Mouse (Mus musculus) kidney, postnatal 0 days (tissue): ENCODE measurements around the gene Itch. TPM values are rescaled to one million over a fixed set of nuclear protein-coding genes. Genes with fewer than 3 reads are reported as not detected.
A peak's percentile ranks its signal among the peaks of the same experiment; 100 is the strongest.
"Not testable (repeated sequence)": the region's sequence is repeated elsewhere in the genome, so short reads cannot be mapped to it uniquely, and the experiment has no call there.

Experiments
- ATAC-seq: fragments of 200-750 bp; cut with Nextera tagmentation; replicated peaks from 2 replicates; pipeline ENCODE4 v1.8.0; 2017; ENCODE audit warnings: low read depth, moderate number of reproducible peaks, moderate TSS enrichment, moderate library complexity; ENCODE audit not compliant: low FRiP score
- DNase-seq: peaks from one replicate; pipeline ENCODE4 v3.0.0-alpha.2; 2016; ENCODE audit warnings: low spot score
- H3K27ac ChIP-seq: fragments of 300-500 bp; sonication (generic); 2 replicates; pipeline ENCODE4 v1.5.1; 2014; ENCODE audit warnings: mild to moderate bottlenecking
- H3K27me3 ChIP-seq: fragments of 300-500 bp; sonication (generic); 2 replicates; pipeline ENCODE4 v1.6.1; 2014; ENCODE audit warnings: low read length, mixed read lengths; ENCODE audit not compliant: insufficient read depth
- H3K36me3 ChIP-seq: fragments of 300-500 bp; sonication (generic); 2 replicates; pipeline ENCODE4 v1.6.1; 2014; ENCODE audit warnings: low read length, mixed read lengths; ENCODE audit not compliant: insufficient read depth
- H3K4me1 ChIP-seq: fragments of 300-500 bp; sonication (generic); replicated peaks from 2 replicates; pipeline ENCODE4 v1.6.1; 2014; ENCODE audit warnings: antibody characterized with exemption, low read length, mixed read lengths; ENCODE audit not compliant: insufficient read depth
- H3K4me2 ChIP-seq: fragments of 300-500 bp; sonication (generic); 2 replicates; pipeline ENCODE4 v1.6.1; 2014; ENCODE audit warnings: mild to moderate bottlenecking, low read length, moderate library complexity, mixed read lengths
- H3K4me3 ChIP-seq: fragments of 300-500 bp; sonication (generic); replicated peaks from 2 replicates; pipeline ENCODE4 v1.5.1; 2014; ENCODE audit warnings: low read depth, low read length
- H3K9ac ChIP-seq: fragments of 300-500 bp; sonication (generic); 2 replicates; pipeline ENCODE4 v1.6.1; 2014; ENCODE audit warnings: low read depth, low read length
- H3K9me3 ChIP-seq: fragments of 300-500 bp; sonication (generic); replicated peaks from 2 replicates; pipeline ENCODE4 v1.6.1; 2016; ENCODE audit warnings: low read length, inconsistent platforms, mixed read lengths
- CTCF ChIP-seq: IDR thresholded peaks from 2 replicates; pipeline ENCODE4 v1.5.1; 2016; ENCODE audit warnings: antibody characterized with exemption, low read depth, mild to moderate bottlenecking, moderate library complexity
- WGBS: fragments of 180-500 bp; shearing (Covaris S2); extraction: QIAGEN DNeasy Blood & Tissue Kit; methylation state at CpG from one replicate; pipeline ENCODE4 v1.1.7; 2014; 5-methylcytosine and 5-hydroxymethylcytosine counted together
- polyA plus RNA-seq: library from polyadenylated mRNA; unstranded; fragments of >200 nt; fragmentation: Nextera tagmentation; extraction: Ambion mirVana; gene quantifications from 2 replicates; pipeline ENCODE4 v1.2.1, GENCODE M21; 2015

Itch gene
- polyA plus RNA-seq, 1 experiment from 2014 or later: 28.6 TPM

GRCm38 (mm10) chr2:155103607-155104006 is 29.7 kb upstream of the Itch start:
- Histone ChIP-seq H3K9me3 (no peaks in the 10 kb centered on the region), H3K4me1 (no peaks in the 10 kb centered on the region), H3K9ac (no peak overlapping the region), H3K27me3 (no peaks in the 10 kb centered on the region), H3K27ac (no peak overlapping the region), H3K36me3 (no peaks in the 10 kb centered on the region), H3K4me3 (no peak overlapping the region), H3K4me2 (no peak overlapping the region)
- ATAC-seq (no peak), DNase-seq (no peak)
- TF ChIP-seq CTCF: no peak
- 84% methylated on average over 6 of the region's 6 CpGs for WGBS

GRCm38 (mm10) chr2:155107276-155107675 is 26.0 kb upstream of the Itch start:
- not testable (repeated sequence) for ATAC-seq, H3K9me3 ChIP-seq, H3K9ac ChIP-seq, H3K4me2 ChIP-seq, H3K27ac ChIP-seq, H3K36me3 ChIP-seq, H3K4me1 ChIP-seq, DNase-seq, H3K4me3 ChIP-seq, H3K27me3 ChIP-seq
- WGBS: 87% methylated on average over 9 of the region's 9 CpGs

- no peaks in the 10 kb centered on the region for H3K36me3 ChIP-seq
- 54% methylated on average over 7 of the region's 7 CpGs for WGBS
- no peaks in the 10 kb centered on the region for H3K9me3 ChIP-seq
- no peak overlapping the region for H3K4me2 ChIP-seq
- no peak overlapping the region for H3K27ac ChIP-seq
- H3K4me3 ChIP-seq: no peak overlapping the region
- H3K9ac ChIP-seq: no peak overlapping the region
- ATAC-seq: no peak
- H3K27me3 ChIP-seq: no peaks in the 10 kb centered on the region
- no peaks in the 10 kb centered on the region for H3K4me1 ChIP-seq
- no peak for DNase-seq
- no peak for TF ChIP-seq CTCF
Observed at GRCm38 (mm10) chr2:155115216-155115830, 18.0 kb upstream of the Itch start.

GRCm38 (mm10) chr2:155133977-155134860 is 910 bp downstream of the Itch start:
- Histone ChIP-seq H3K9me3 (no peaks in the 10 kb centered on the region), H3K4me2 (peak overlapping the region; percentile 74), H3K36me3 (peaks cover 9% of the 10 kb centered on the region; the same call in 1 of the 2 replicates), H3K4me3 (peak overlapping the region; percentile 95), H3K9ac (peak overlapping the region; percentile 97), H3K27ac (peak overlapping the region; percentile 90), H3K4me1 (peaks cover 8% of the 10 kb centered on the region), H3K27me3 (no peaks in the 10 kb centered on the region)
- DNase-seq (peak; percentile 48), ATAC-seq (peak; percentile 33)
- no peak for TF ChIP-seq CTCF
- under 1% methylated on average over 16 of the region's 18 CpGs for WGBS

- H3K27me3 ChIP-seq: no peaks in the 10 kb centered on the region
- no peak overlapping the region for H3K9ac ChIP-seq
- H3K9me3 ChIP-seq: no peaks in the 10 kb centered on the region
- H3K27ac ChIP-seq: no peak overlapping the region
- TF ChIP-seq CTCF: no peak
- peak; percentile 19 for DNase-seq
- peaks cover 12% of the 10 kb centered on the region; the same call in 1 of the 2 replicates for H3K36me3 ChIP-seq
- 47% methylated on average over 4 of the region's 4 CpGs for WGBS
- peaks cover 8% of the 10 kb centered on the region for H3K4me1 ChIP-seq
- H3K4me3 ChIP-seq: no peak overlapping the region; the same call in 1 of the 2 replicates
- ATAC-seq: no peak
- H3K4me2 ChIP-seq: peak overlapping the region; percentile 74
Observed at GRCm38 (mm10) chr2:155135092-155135491, 1.8 kb downstream of the Itch start.

- H3K27ac ChIP-seq: no peak overlapping the region
- H3K27me3 ChIP-seq: no peaks in the 10 kb centered on the region
- ATAC-seq: no peak
- no peak overlapping the region for H3K9ac ChIP-seq
- 61% methylated on average over 1 of the region's 1 CpGs for WGBS
- no peak overlapping the region; the same call in 1 of the 2 replicates for H3K4me3 ChIP-seq
- peaks cover 13% of the 10 kb centered on the region; the same call in 1 of the 2 replicates for H3K36me3 ChIP-seq
- peaks cover 8% of the 10 kb centered on the region for H3K4me1 ChIP-seq
- no peak for TF ChIP-seq CTCF
- H3K4me2 ChIP-seq: peak overlapping the region; percentile 74
- no peak for DNase-seq
- H3K9me3 ChIP-seq: no peaks in the 10 kb centered on the region
Observed at GRCm38 (mm10) chr2:155135534-155135933, 2.2 kb downstream of the Itch start.
